Mouse (Mus musculus): ENCODE results near the gene Sh3bgrl2.

DNA sequence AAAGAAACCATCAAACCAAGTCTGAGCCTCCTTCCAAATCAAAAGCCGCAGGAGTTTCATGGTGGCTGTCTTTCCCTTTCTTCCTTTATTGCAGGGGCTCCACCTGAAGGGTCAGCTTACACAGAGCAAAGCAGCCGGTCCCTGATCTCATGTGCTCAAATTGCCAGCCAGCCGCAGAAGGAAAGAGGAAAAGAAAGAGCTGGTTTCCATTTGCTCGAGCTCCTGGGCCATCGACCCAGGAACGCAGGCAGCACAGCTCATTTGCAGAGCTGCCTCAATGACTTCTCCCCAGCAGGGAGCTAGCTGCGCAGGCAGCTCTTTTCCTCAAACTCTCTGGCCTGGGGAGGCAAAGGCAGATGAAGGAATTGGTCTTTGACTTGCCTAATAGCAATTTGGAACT lies 87.9 kb downstream of the Sh3bgrl2 start:
- no peak for TF ChIP-seq MYOG (IDR thresholded peaks at IDR 0.05; ENCODE audit: control insufficient read depth in 1 of 3, insufficient read depth in 1 of 3, insufficient read length in 2 of 3, low read depth in 2 of 3)
- no peak for TF ChIP-seq REST (IDR thresholded peaks at IDR 0.05; ENCODE audit: insufficient read depth, insufficient read length)
- TF ChIP-seq E2F4 (IDR thresholded peaks at IDR 0.05; ENCODE audit: insufficient read depth), result no peak
- TF ChIP-seq TCF3 (IDR thresholded peaks at IDR 0.05; ENCODE audit: insufficient read length, low read depth), result no peak
- TF ChIP-seq POLR2A (IDR thresholded peaks at IDR 0.05; ENCODE audit: insufficient read length, low read depth), result no peak
- no peak for TF ChIP-seq MAX (IDR thresholded peaks at IDR 0.05; ENCODE audit: low read depth)

Data from myocyte (in vitro differentiated cells).